Mouse (Mus musculus) frontal cortex, adult (tissue): ENCODE results near the gene B2m.

ENCODE experiments used
- ATAC-seq: cut with Nextera tagmentation; 2 replicates; pipeline ENCODE4 v1.9.2; 2017; ENCODE audit warnings: mild to moderate bottlenecking, moderate library complexity, mixed read lengths; ENCODE audit not compliant: low TSS enrichment

B2m gene

DNA sequence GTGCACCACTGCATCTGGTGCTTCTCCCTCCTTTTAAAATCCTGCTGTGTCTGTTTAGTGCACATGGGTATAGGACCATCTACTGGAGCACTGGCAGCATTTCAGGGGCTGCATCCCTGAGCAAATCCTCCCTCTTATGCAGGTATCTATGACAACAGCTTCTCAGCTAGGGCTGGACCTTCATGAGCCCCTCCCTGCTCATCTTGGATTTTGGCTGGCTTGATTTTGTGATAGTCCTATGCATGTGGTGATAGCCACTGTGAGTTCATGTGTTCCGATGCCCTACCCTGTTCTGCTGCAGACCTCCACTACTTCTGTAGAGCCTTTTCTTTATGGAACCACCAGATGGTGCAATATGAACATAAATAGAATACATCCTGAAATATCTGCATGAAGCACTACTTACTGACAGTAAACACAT, 47.0 kb downstream of the B2m start:
- ATAC-seq: peak; percentile 97

DNA sequence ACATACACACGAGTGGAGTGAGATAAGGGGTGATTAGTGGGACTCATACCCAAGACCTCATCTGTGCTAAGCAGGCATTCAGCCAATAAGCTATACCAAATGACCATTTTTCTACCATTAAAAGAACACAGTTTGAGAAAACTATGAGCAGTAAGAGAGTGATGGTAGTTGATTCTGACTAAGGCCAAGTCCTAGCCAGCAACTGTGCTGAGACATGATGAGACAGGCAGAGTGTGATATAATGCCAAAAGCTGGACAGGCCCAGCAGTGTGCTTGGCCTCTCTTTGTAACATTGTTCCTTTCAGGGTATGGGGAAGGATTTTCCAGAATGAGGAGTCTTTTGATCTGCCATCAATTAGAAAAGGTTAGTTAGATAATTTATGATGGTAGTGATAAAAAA, 54.0 kb downstream of the B2m start:
- ATAC-seq: no peak
